In genomic region chr10:77673765-77674164, GRCm38 (mm10) we compare ENCODE assay signal across 41 mouse cellular contexts. TPM values are rescaled to one million over a fixed set of nuclear protein-coding genes. Genes with fewer than 3 reads are reported as not detected.
DNase-seq lines count a peak whose midpoint lies in the region; ATAC-seq and TF ChIP-seq lines count a peak whose summit lies in the region.
"Had no signal": no experiment of that assay in that cellular context is flagged by ENCODE, and none has a peak within 500 bp of the region (broad histone marks: within the 10 kb centered on the region; RNA-seq: fewer than 3 reads in every experiment).

No protein-coding gene starts in this region.

- TF ChIP-seq POLR2A in spleen, adult 2 months (IDR thresholded peaks at IDR 0.05; ENCODE audit: low read depth, low read length): no peak

- no peak for TF ChIP-seq CTCF in spleen, adult 2 months (IDR thresholded peaks at IDR 0.05; ENCODE audit: extremely low read depth, insufficient read depth, insufficient read length, insufficient replicate concordance)

- peak; percentile 18 to 55 for DNase-seq in spleen, adult 2 months (ENCODE audit: low read depth in 1 of 2, low spot score in 2 of 2)
- DNase-seq in spleen, adult 12 weeks (ENCODE audit: low spot score): no peak
- DNase-seq in spleen, postnatal 36 days (ENCODE audit: low spot score in 2 of 2): peak; percentile 67 to 68
- peak; percentile 35 to 56 for DNase-seq in thymus, postnatal 10 days (ENCODE audit: low spot score in 2 of 2)
- no peak for DNase-seq in right cerebral cortex, postnatal 4 days
- no peak for DNase-seq in layer of hippocampus, adult 18-20 months (ENCODE audit: low spot score in 2 of 2)
- DNase-seq: adrenal gland, postnatal 36 days; cerebellum, adult 2 months; cerebellum, postnatal 14 days; gastrocnemius, postnatal 14 days; kidney, adult 18-20 months; kidney, postnatal 25 days; layer of hippocampus, postnatal 36 days; left cerebral cortex, postnatal 4 days; liver, embryonic 13.5 days; lung, embryonic 14.5 days; lung, postnatal 14 days had no signal

- WGBS in spleen, adult 2 months: 35% methylated on average over 13 of the region's 13 CpGs
- 57% methylated on average over 13 of the region's 13 CpGs for WGBS in midbrain, embryonic 16.5 days

- no peak overlapping the region for H3K4me2 ChIP-seq in midbrain, embryonic 16.5 days (ENCODE audit: low read length)
- H3K4me2 ChIP-seq: embryonic facial prominence, embryonic 15.5 days; forebrain, embryonic 13.5 days; heart, embryonic 15.5 days; kidney, embryonic 15.5 days; liver, embryonic 13.5 days; lung, embryonic 14.5 days; midbrain, embryonic 15.5 days had no signal

- H3K27ac ChIP-seq in spleen, adult 2 months (ENCODE audit: insufficient read depth, low read length): no peak overlapping the region
- H3K27ac ChIP-seq in midbrain, embryonic 16.5 days (ENCODE audit: low read length): no peak overlapping the region
- H3K27ac ChIP-seq: embryonic facial prominence, embryonic 10.5 days; embryonic facial prominence, embryonic 15.5 days; forebrain, embryonic 13.5 days; heart, embryonic 10.5 days; heart, embryonic 15.5 days; kidney, embryonic 15.5 days; liver, embryonic 13.5 days; midbrain, embryonic 10.5 days; midbrain, embryonic 15.5 days had no signal

- no peak overlapping the region for H3K9ac ChIP-seq in midbrain, embryonic 16.5 days (ENCODE audit: low read depth, low read length)
- H3K9ac ChIP-seq: embryonic facial prominence, embryonic 15.5 days; forebrain, embryonic 13.5 days; heart, embryonic 15.5 days; kidney, embryonic 15.5 days; liver, embryonic 13.5 days; lung, embryonic 14.5 days; midbrain, embryonic 15.5 days had no signal

- no peaks in the 10 kb centered on the region for H3K36me3 ChIP-seq in spleen, adult 2 months (ENCODE audit: control insufficient read depth, insufficient read depth, low read length)
- no peaks in the 10 kb centered on the region for H3K36me3 ChIP-seq in midbrain, embryonic 16.5 days (ENCODE audit: control insufficient read depth, insufficient read depth, low read length)
- H3K36me3 ChIP-seq: embryonic facial prominence, embryonic 10.5 days; embryonic facial prominence, embryonic 15.5 days; heart, embryonic 10.5 days; heart, embryonic 15.5 days; kidney, embryonic 15.5 days; liver, embryonic 13.5 days; midbrain, embryonic 10.5 days; midbrain, embryonic 15.5 days had no signal

- peaks cover 6% of the 10 kb centered on the region; the same call in 1 of the 2 replicates for H3K27me3 ChIP-seq in spleen, adult 2 months (ENCODE audit: control insufficient read depth, insufficient read depth, low read length)
- peaks cover 18% of the 10 kb centered on the region for H3K27me3 ChIP-seq in midbrain, embryonic 16.5 days (ENCODE audit: control insufficient read depth, insufficient read depth, low read depth, low read length)

- no peak for ATAC-seq in midbrain, embryonic 16.5 days
- ATAC-seq: forebrain, embryonic 13.5 days; hindbrain, embryonic 16.5 days; midbrain, embryonic 15.5 days had no signal

- no peak overlapping the region for H3K4me3 ChIP-seq in spleen, adult 2 months (ENCODE audit: extremely low read depth, insufficient read depth, insufficient read length)
- H3K4me3 ChIP-seq in midbrain, embryonic 16.5 days (ENCODE audit: low read depth, low read length): no peak overlapping the region
- H3K4me3 ChIP-seq: embryonic facial prominence, embryonic 10.5 days; embryonic facial prominence, embryonic 15.5 days; forebrain, embryonic 13.5 days; heart, embryonic 10.5 days; heart, embryonic 15.5 days; kidney, embryonic 15.5 days; liver, embryonic 13.5 days; midbrain, embryonic 10.5 days; midbrain, embryonic 15.5 days had no signal

- no peaks in the 10 kb centered on the region for H3K9me3 ChIP-seq in midbrain, embryonic 16.5 days (replicated peaks; ENCODE audit: control insufficient read depth, low read length, poor library complexity, severe bottlenecking)
- H3K9me3 ChIP-seq: embryonic facial prominence, embryonic 10.5 days; embryonic facial prominence, embryonic 15.5 days; forebrain, embryonic 13.5 days; heart, embryonic 10.5 days; heart, embryonic 15.5 days; kidney, embryonic 15.5 days; liver, embryonic 13.5 days; midbrain, embryonic 10.5 days; midbrain, embryonic 15.5 days had no signal

- peaks cover 8% of the 10 kb centered on the region; the same call in 1 of the 2 replicates for H3K4me1 ChIP-seq in spleen, adult 2 months (ENCODE audit: control insufficient read depth, insufficient read depth, insufficient read length)
- H3K4me1 ChIP-seq in midbrain, embryonic 16.5 days (ENCODE audit: control insufficient read depth, insufficient read depth, low read length): peaks cover 9% of the 10 kb centered on the region

RNA-seq across cellular contexts. Expression of gene Tspear, which starts 12.6 kb away (rescaled TPM):
- 0.55 and 1.1 TPM in 2 replicates for polyA plus RNA-seq in spleen, adult 2 months (2012; rRNA removed)
- polyA plus RNA-seq in midbrain, embryonic 16.5 days (2015; fragmentation: Nextera tagmentation; extraction: Ambion mirVana): 1.3 and 1.6 TPM in 2 replicates
- total RNA-seq in layer of hippocampus, adult 18-20 months (2021): under 1 TPM in 1 of 2 experiments, not detected in 1; 0.20 TPM
- total RNA-seq: gastrocnemius, postnatal 14 days; heart, postnatal 25 days; layer of hippocampus, adult 8-10 months; layer of hippocampus, postnatal 36 days; left cerebral cortex, postnatal 4 days had no signal
- polyA plus RNA-seq: C2C12; heart, embryonic 15.5 days had no signal

RNA-seq across cellular contexts. Expression of gene Gm19402, which starts 16.8 kb away (rescaled TPM):
- polyA plus RNA-seq in spleen, adult 2 months (2012; rRNA removed): not detected in 2 replicates
- polyA plus RNA-seq in midbrain, embryonic 16.5 days (2015; fragmentation: Nextera tagmentation; extraction: Ambion mirVana): not detected in 2 replicates
- total RNA-seq in layer of hippocampus, adult 18-20 months (2021): not detected
- total RNA-seq: adrenal gland, adult 18-20 months; adrenal gland, postnatal 36 days; gastrocnemius, postnatal 14 days; granulocyte monocyte progenitor cell, adult 5-6 weeks; heart, postnatal 25 days; layer of hippocampus, adult 8-10 months; layer of hippocampus, postnatal 36 days; left cerebral cortex, postnatal 4 days; megakaryocyte progenitor cell, adult 5-6 weeks had no signal
- polyA plus RNA-seq: brain, embryonic 14.5 days; C2C12; cerebellum, adult 2 months; cortical plate, adult 2 months; embryonic facial prominence, embryonic 10.5 days; forebrain, embryonic 13.5 days; heart, embryonic 10.5 days; heart, embryonic 15.5 days; hindbrain, embryonic 11.5 days; hindbrain, embryonic 16.5 days; intestine, embryonic 14.5 days; kidney, embryonic 15.5 days; limb, embryonic 14.5 days; liver, embryonic 13.5 days; lung, embryonic 14.5 days; midbrain, embryonic 10.5 days; midbrain, embryonic 15.5 days; neural tube, embryonic 11.5 days; stomach, embryonic 14.5 days; testis, adult 2 months had no signal

RNA-seq across cellular contexts. Expression of gene Gm9508, which starts 23.3 kb away (rescaled TPM):
- not detected in 2 replicates for polyA plus RNA-seq in spleen, adult 2 months (2012; rRNA removed)
- not detected in 2 replicates for polyA plus RNA-seq in midbrain, embryonic 16.5 days (2015; fragmentation: Nextera tagmentation; extraction: Ambion mirVana)
- total RNA-seq in layer of hippocampus, adult 18-20 months (2021): not detected
- total RNA-seq: adrenal gland, adult 18-20 months; adrenal gland, postnatal 36 days; gastrocnemius, postnatal 14 days; granulocyte monocyte progenitor cell, adult 5-6 weeks; heart, postnatal 25 days; layer of hippocampus, adult 8-10 months; layer of hippocampus, postnatal 36 days; left cerebral cortex, postnatal 4 days; megakaryocyte progenitor cell, adult 5-6 weeks had no signal
- polyA plus RNA-seq: brain, embryonic 14.5 days; C2C12; cerebellum, adult 2 months; cortical plate, adult 2 months; embryonic facial prominence, embryonic 10.5 days; forebrain, embryonic 13.5 days; heart, embryonic 10.5 days; heart, embryonic 15.5 days; hindbrain, embryonic 11.5 days; hindbrain, embryonic 16.5 days; intestine, embryonic 14.5 days; kidney, embryonic 15.5 days; limb, embryonic 14.5 days; liver, embryonic 13.5 days; lung, embryonic 14.5 days; midbrain, embryonic 10.5 days; midbrain, embryonic 15.5 days; neural tube, embryonic 11.5 days; stomach, embryonic 14.5 days; testis, adult 2 months had no signal

RNA-seq across cellular contexts. Expression of gene Gm10272, which starts 32.7 kb away (rescaled TPM):
- not detected in 2 replicates for polyA plus RNA-seq in spleen, adult 2 months (2012; rRNA removed)
- not detected in 2 replicates for polyA plus RNA-seq in midbrain, embryonic 16.5 days (2015; fragmentation: Nextera tagmentation; extraction: Ambion mirVana)
- not detected for total RNA-seq in layer of hippocampus, adult 18-20 months (2021)
- total RNA-seq: adrenal gland, adult 18-20 months; adrenal gland, postnatal 36 days; gastrocnemius, postnatal 14 days; granulocyte monocyte progenitor cell, adult 5-6 weeks; heart, postnatal 25 days; layer of hippocampus, adult 8-10 months; layer of hippocampus, postnatal 36 days; left cerebral cortex, postnatal 4 days; megakaryocyte progenitor cell, adult 5-6 weeks had no signal
- polyA plus RNA-seq: brain, embryonic 14.5 days; C2C12; cerebellum, adult 2 months; cortical plate, adult 2 months; embryonic facial prominence, embryonic 10.5 days; forebrain, embryonic 13.5 days; heart, embryonic 10.5 days; heart, embryonic 15.5 days; hindbrain, embryonic 11.5 days; hindbrain, embryonic 16.5 days; intestine, embryonic 14.5 days; kidney, embryonic 15.5 days; limb, embryonic 14.5 days; liver, embryonic 13.5 days; lung, embryonic 14.5 days; midbrain, embryonic 10.5 days; midbrain, embryonic 15.5 days; neural tube, embryonic 11.5 days; stomach, embryonic 14.5 days; testis, adult 2 months had no signal

RNA-seq across cellular contexts. Expression of gene Gm10024, which starts 37.5 kb away (rescaled TPM):
- not detected in 2 replicates for polyA plus RNA-seq in spleen, adult 2 months (2012; rRNA removed)
- not detected in 2 replicates for polyA plus RNA-seq in midbrain, embryonic 16.5 days (2015; fragmentation: Nextera tagmentation; extraction: Ambion mirVana)
- total RNA-seq in layer of hippocampus, adult 18-20 months (2021): not detected
- total RNA-seq: adrenal gland, adult 18-20 months; adrenal gland, postnatal 36 days; gastrocnemius, postnatal 14 days; granulocyte monocyte progenitor cell, adult 5-6 weeks; heart, postnatal 25 days; layer of hippocampus, adult 8-10 months; layer of hippocampus, postnatal 36 days; left cerebral cortex, postnatal 4 days; megakaryocyte progenitor cell, adult 5-6 weeks had no signal
- polyA plus RNA-seq: brain, embryonic 14.5 days; C2C12; cerebellum, adult 2 months; cortical plate, adult 2 months; embryonic facial prominence, embryonic 10.5 days; forebrain, embryonic 13.5 days; heart, embryonic 10.5 days; heart, embryonic 15.5 days; hindbrain, embryonic 11.5 days; hindbrain, embryonic 16.5 days; intestine, embryonic 14.5 days; kidney, embryonic 15.5 days; limb, embryonic 14.5 days; liver, embryonic 13.5 days; lung, embryonic 14.5 days; midbrain, embryonic 10.5 days; midbrain, embryonic 15.5 days; neural tube, embryonic 11.5 days; stomach, embryonic 14.5 days; testis, adult 2 months had no signal

Comparison
In these comparisons a context has a peak if more than half of its experiments do, and no peak if none do; other contexts are left out.
1. DNase-seq: peak in spleen, adult 2 months (2 of 2), spleen, postnatal 36 days (2 of 2) and thymus, postnatal 10 days (2 of 2); none in spleen, adult 12 weeks (single experiment), right cerebral cortex, postnatal 4 days (single experiment) and layer of hippocampus, adult 18-20 months (0 of 2).